Mouse (Mus musculus): ENCODE results near the gene Fhl5. TPM values are rescaled to one million over a fixed set of nuclear protein-coding genes. Genes with fewer than 3 reads are reported as not detected.

The Fhl5 gene
- total RNA-seq, 2 experiments from 2014 or later: 0.82 to 1.8 TPM

Other genes with a start within 250 kb of the Fhl5 start
- 10 to 100 TPM; 26.9 to 29.7 TPM for gene Ufl1, start 38.9 kb upstream of the Fhl5 start, total RNA-seq (2021)

Data from left cerebral cortex, postnatal 14 days (tissue).